Comparison of ENCODE assay signal across 8 mouse cellular contexts in the genomic region with DNA sequence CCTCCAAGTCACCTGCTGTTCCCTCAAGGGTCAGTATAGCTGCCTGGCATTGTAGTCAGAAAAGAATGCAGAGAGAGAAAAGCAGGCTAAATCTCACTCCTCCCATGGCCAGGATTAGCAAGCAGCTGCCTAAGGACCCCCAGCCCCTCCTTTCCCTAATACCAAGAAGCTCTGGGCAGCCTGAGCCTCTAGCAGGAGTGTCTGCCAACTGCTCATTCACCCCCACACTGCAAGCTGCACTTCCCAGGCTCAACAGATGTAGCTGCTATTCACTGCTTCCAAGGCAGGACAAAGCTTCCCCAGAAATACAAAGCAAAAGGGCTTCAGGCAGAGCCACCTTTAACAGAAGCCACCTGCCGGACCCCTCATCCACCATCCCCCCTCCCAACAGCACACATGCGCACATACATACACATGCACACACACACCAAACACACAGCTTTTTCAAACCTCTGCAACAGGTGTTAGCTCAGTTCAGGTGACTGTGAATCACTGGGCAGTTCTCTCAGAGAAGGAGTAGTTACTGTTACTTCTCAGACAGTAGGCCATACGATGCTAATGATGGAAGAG. TPM values are rescaled to one million over a fixed set of nuclear protein-coding genes. Genes with fewer than 3 reads are reported as not detected.
DNase-seq lines count a peak whose midpoint lies in the region; ATAC-seq and TF ChIP-seq lines count a peak whose summit lies in the region.

No protein-coding gene starts in this region.

- ATAC-seq in forebrain, embryonic 15.5 days (replicated peaks), result peak; percentile 95
- ATAC-seq in midbrain, embryonic 12.5 days (ENCODE audit: low FRiP score, low read depth), result peak; percentile 96

- TF ChIP-seq POLR2A in lung, adult 2 months (IDR thresholded peaks at IDR 0.05; ENCODE audit: borderline replicate concordance, extremely low read depth, low read depth, low read length), result no peak

- no peaks in the 10 kb centered on the region for H3K9me3 ChIP-seq in forebrain, embryonic 15.5 days
- no peaks in the 10 kb centered on the region for H3K9me3 ChIP-seq in midbrain, embryonic 12.5 days

- peaks cover 48% of the 10 kb centered on the region for H3K4me1 ChIP-seq in lung, adult 2 months (ENCODE audit: control insufficient read depth, insufficient read depth, low read length)
- peaks cover 59% of the 10 kb centered on the region for H3K4me1 ChIP-seq in forebrain, embryonic 15.5 days
- peaks cover 91% of the 10 kb centered on the region for H3K4me1 ChIP-seq in midbrain, embryonic 12.5 days

- H3K27me3 ChIP-seq in forebrain, embryonic 15.5 days, result no peaks in the 10 kb centered on the region
- H3K27me3 ChIP-seq in midbrain, embryonic 12.5 days, result no peaks in the 10 kb centered on the region

- no peak overlapping the region for H3K4me3 ChIP-seq in lung, adult 2 months (replicated peaks; ENCODE audit: extremely low read depth, low read depth, low read length)
- H3K4me3 ChIP-seq in forebrain, embryonic 15.5 days, result no peak overlapping the region
- H3K4me3 ChIP-seq in midbrain, embryonic 12.5 days, result no peak overlapping the region

- TF ChIP-seq CTCF in lung, adult 2 months (IDR thresholded peaks at IDR 0.05; ENCODE audit: insufficient read depth, low read length), result no peak

- 65% methylated on average over 3 of the region's 3 CpGs for WGBS in lung, adult 2 months
- WGBS in forebrain, embryonic 15.5 days, result 10% methylated on average over 3 of the region's 3 CpGs
- WGBS in midbrain, embryonic 12.5 days, result 6% methylated on average over 3 of the region's 3 CpGs

- H3K36me3 ChIP-seq in forebrain, embryonic 15.5 days, result no peaks in the 10 kb centered on the region
- no peaks in the 10 kb centered on the region for H3K36me3 ChIP-seq in midbrain, embryonic 12.5 days

- peak overlapping the region; percentile 86 for H3K27ac ChIP-seq in forebrain, embryonic 15.5 days (replicated peaks)
- H3K27ac ChIP-seq in midbrain, embryonic 12.5 days (replicated peaks), result peak overlapping the region; percentile 93

- H3K9ac ChIP-seq in forebrain, embryonic 15.5 days (replicated peaks), result no peak overlapping the region
- H3K9ac ChIP-seq in midbrain, embryonic 12.5 days (replicated peaks), result 0 out of 2 replicates have a peak overlapping the region, but pooled peaks have one; percentile 24

- DNase-seq in lung, postnatal 10 days, result peak; percentile 76
- DNase-seq in lung, adult 2 months, result no peak
- peak; percentile 78 to 87 for DNase-seq in layer of hippocampus, adult 18-20 months (ENCODE audit: low spot score in 2 of 2)
- peak; percentile 21 for DNase-seq in thymus, postnatal 25 days
- DNase-seq in spleen, adult 18-20 months, result no peak
- DNase-seq in kidney, adult 8-10 months, result no peak

- no peak overlapping the region for H3K4me2 ChIP-seq in forebrain, embryonic 15.5 days (replicated peaks)
- H3K4me2 ChIP-seq in midbrain, embryonic 12.5 days (replicated peaks), result peak overlapping the region; percentile 32

RNA-seq across cellular contexts. Expression of a gene that starts 18.8 kb away (rescaled TPM):
- 91.4 and 120 TPM in 2 replicates for polyA plus RNA-seq in lung, adult 2 months (2012; rRNA removed)
- polyA plus RNA-seq in forebrain, embryonic 15.5 days (2015; fragmentation: Nextera tagmentation; extraction: Ambion mirVana), result 23.8 and 26.9 TPM in 2 replicates
- 10 to 100 TPM; 32.2 to 33.8 TPM for total RNA-seq in layer of hippocampus, adult 18-20 months (2021)
- 69.5 and 76.4 TPM in 2 replicates for polyA plus RNA-seq in midbrain, embryonic 12.5 days (2016; fragmentation: Nextera tagmentation; extraction: Ambion mirVana)

RNA-seq across cellular contexts. Expression of a gene that starts 59.2 kb away (rescaled TPM):
- polyA plus RNA-seq in lung, adult 2 months (2012; rRNA removed), result 0.08 TPM in 1 of 2 replicates, not detected in the other
- not detected in 2 replicates for polyA plus RNA-seq in forebrain, embryonic 15.5 days (2015; fragmentation: Nextera tagmentation; extraction: Ambion mirVana)
- total RNA-seq in layer of hippocampus, adult 18-20 months (2021), result not detected
- not detected in 2 replicates for polyA plus RNA-seq in midbrain, embryonic 12.5 days (2016; fragmentation: Nextera tagmentation; extraction: Ambion mirVana)

RNA-seq across cellular contexts. Expression of a gene that starts 59.3 kb away (rescaled TPM):
- polyA plus RNA-seq in lung, adult 2 months (2012; rRNA removed), result 1.9 and 2.7 TPM in 2 replicates
- 17.9 and 20.8 TPM in 2 replicates for polyA plus RNA-seq in forebrain, embryonic 15.5 days (2015; fragmentation: Nextera tagmentation; extraction: Ambion mirVana)
- 10 to 100 TPM; 17.4 to 20.2 TPM for total RNA-seq in layer of hippocampus, adult 18-20 months (2021)
- 18.7 and 21.5 TPM in 2 replicates for polyA plus RNA-seq in midbrain, embryonic 12.5 days (2016; fragmentation: Nextera tagmentation; extraction: Ambion mirVana)

Comparison
In these comparisons a context has a peak if more than half of its experiments do, and no peak if none do; other contexts are left out.
1. DNase-seq: peak in lung, postnatal 10 days (single experiment), layer of hippocampus, adult 18-20 months (2 of 2) and thymus, postnatal 25 days (single experiment); none in lung, adult 2 months (single experiment), spleen, adult 18-20 months (0 of 2) and kidney, adult 8-10 months (0 of 2).